Mouse (Mus musculus) midbrain, postnatal 0 days (tissue): ENCODE data around the gene Ghrl. TPM values are rescaled to one million over a fixed set of nuclear protein-coding genes. Genes with fewer than 3 reads are reported as not detected.

Source experiments
- ATAC-seq: fragments of 200-750 bp; cut with Nextera tagmentation; 2 replicates; pipeline ENCODE4 v1.8.0; 2017; ENCODE audit warnings: moderate number of reproducible peaks, mild to moderate bottlenecking, moderate TSS enrichment, moderate library complexity; ENCODE audit not compliant: low FRiP score
- DNase-seq: peaks from one replicate; pipeline ENCODE4 v3.0.0-alpha.2; 2015; ENCODE audit warnings: low spot score
- H3K27ac ChIP-seq: fragments of 300-500 bp; sonication (generic); 2 replicates; pipeline ENCODE4 v1.5.1; 2014; ENCODE audit warnings: low read depth, mild to moderate bottlenecking, low read length, mixed read lengths
- H3K27me3 ChIP-seq: fragments of 300-500 bp; sonication (generic); 2 replicates; pipeline ENCODE4 v1.6.1; 2014; ENCODE audit warnings: low read length, control low read depth, mixed read lengths; ENCODE audit not compliant: insufficient read depth
- H3K36me3 ChIP-seq: fragments of 300-500 bp; sonication (generic); 2 replicates; pipeline ENCODE4 v1.6.1; 2014; ENCODE audit warnings: low read length, control low read depth, mixed read lengths; ENCODE audit not compliant: insufficient read depth
- H3K4me1 ChIP-seq: fragments of 300-500 bp; sonication (generic); 2 replicates; pipeline ENCODE4 v1.6.1; 2014; ENCODE audit warnings: mild to moderate bottlenecking, control low read depth, antibody characterized with exemption, low read length, mixed read lengths; ENCODE audit not compliant: insufficient read depth
- H3K4me2 ChIP-seq: fragments of 300-500 bp; sonication (generic); 2 replicates; pipeline ENCODE4 v1.6.1; 2014; ENCODE audit warnings: low read depth, mild to moderate bottlenecking, low read length, mixed read lengths; ENCODE audit not compliant: poor library complexity, severe bottlenecking
- H3K4me3 ChIP-seq: fragments of 300-500 bp; sonication (generic); 2 replicates; pipeline ENCODE4 v1.5.1; 2014; ENCODE audit warnings: low read depth, mild to moderate bottlenecking, low read length, moderate library complexity
- H3K9ac ChIP-seq: fragments of 300-500 bp; sonication (generic); replicated peaks from 2 replicates; pipeline ENCODE4 v1.6.1; 2014; ENCODE audit warnings: mild to moderate bottlenecking, low read length, moderate library complexity, mixed read lengths; ENCODE audit not compliant: poor library complexity, severe bottlenecking
- H3K9me3 ChIP-seq: fragments of 300-500 bp; sonication (generic); 2 replicates; pipeline ENCODE4 v1.6.1; 2016; ENCODE audit warnings: low read length, control low read depth
- CTCF ChIP-seq: IDR thresholded peaks from 2 replicates; pipeline ENCODE4 v1.5.1; 2016; ENCODE audit warnings: antibody characterized with exemption, mild to moderate bottlenecking
- WGBS: fragments of 180-500 bp; shearing (Covaris S2); extraction: QIAGEN DNeasy Blood & Tissue Kit; methylation state at CpG from one replicate; pipeline ENCODE4 v1.1.7; 2014; 5-methylcytosine and 5-hydroxymethylcytosine counted together
- microRNA-seq: library from miRNA; unstranded; fragments of <30 nt; microRNA quantifications from one replicate; pipeline ENCODE4, GENCODE M21; 2016; ENCODE audit warnings: borderline number of aligned reads
- polyA plus RNA-seq: library from polyadenylated mRNA; unstranded; fragments of >200 nt; fragmentation: Nextera tagmentation; extraction: Ambion mirVana; gene quantifications from 2 replicates; pipeline ENCODE4 v1.2.1, GENCODE M21; 2015
- total RNA-seq: library from RNA; depleted of rRNA; stranded (reverse); fragments of >200 nt; gene quantifications from 2 replicates; pipeline ENCODE4 v1.2.3, GENCODE M21; 2014; rRNA removed

Ghrl gene
- total and polyA plus RNA-seq, 2 experiments from 2014 or later, result not detected

GRCm38 (mm10) chr6:113669821-113670220 is 49.9 kb downstream of the Ghrl start:
- H3K4me2 ChIP-seq, result no peak overlapping the region
- no peak overlapping the region for H3K27ac ChIP-seq
- H3K4me1 ChIP-seq, result no peaks in the 10 kb centered on the region
- no peak overlapping the region for H3K4me3 ChIP-seq
- no peak overlapping the region for H3K9ac ChIP-seq
- H3K36me3 ChIP-seq, result no peaks in the 10 kb centered on the region
- no peak for ATAC-seq
- no peaks in the 10 kb centered on the region for H3K27me3 ChIP-seq
- TF ChIP-seq CTCF, result no peak
- no peak for DNase-seq
- H3K9me3 ChIP-seq, result no peaks in the 10 kb centered on the region
- WGBS, result 91% methylated on average over 7 of the region's 7 CpGs

- H3K4me1 ChIP-seq, result no peaks in the 10 kb centered on the region
- no peak for TF ChIP-seq CTCF
- no peak overlapping the region for H3K4me3 ChIP-seq
- H3K9me3 ChIP-seq, result no peaks in the 10 kb centered on the region
- DNase-seq (no peak), ATAC-seq (no peak)
- no peak overlapping the region for H3K27ac ChIP-seq
- H3K9ac ChIP-seq, result no peak overlapping the region
- no peaks in the 10 kb centered on the region for H3K36me3 ChIP-seq
- WGBS, result 56% methylated on average over 15 of the region's 15 CpGs
- no peak overlapping the region for H3K4me2 ChIP-seq
- H3K27me3 ChIP-seq, result no peaks in the 10 kb centered on the region
Measured at GRCm38 (mm10) chr6:113668287-113669154, 51.2 kb downstream of the Ghrl start.

- H3K9ac ChIP-seq, result no peak overlapping the region
- no peaks in the 10 kb centered on the region for H3K27me3 ChIP-seq
- WGBS, result 67% methylated on average over 8 of the region's 8 CpGs
- DNase-seq, result no peak
- no peaks in the 10 kb centered on the region for H3K9me3 ChIP-seq
- H3K27ac ChIP-seq, result no peak overlapping the region
- TF ChIP-seq CTCF, result no peak
- no peaks in the 10 kb centered on the region for H3K4me1 ChIP-seq
- H3K36me3 ChIP-seq, result no peaks in the 10 kb centered on the region
- no peak overlapping the region for H3K4me2 ChIP-seq
- ATAC-seq, result no peak
- no peak overlapping the region for H3K4me3 ChIP-seq
Measured at GRCm38 (mm10) chr6:113667611-113668122, 52.0 kb downstream of the Ghrl start.

Small RNA genes lying within 50 kb of the gene (microRNA-seq; reads per million reads assigned to microRNA genes)
- not detected for gene Mir7042

Other genes starting within 250 kb of the Ghrl start
- gene Il17rc, start 248.5 kb downstream of the Ghrl start, total RNA-seq, result 4.7 and 11.6 TPM in 2 replicates
- gene Il17rc, start 248.5 kb downstream of the Ghrl start, polyA plus RNA-seq, result 4.1 and 4.2 TPM in 2 replicates
- gene Creld1, start 236.6 kb downstream of the Ghrl start, total RNA-seq, result 39.4 and 43.0 TPM in 2 replicates
- gene Creld1, start 236.6 kb downstream of the Ghrl start, polyA plus RNA-seq, result 56.6 and 60.4 TPM in 2 replicates
- gene Prrt3, start 217.9 kb downstream of the Ghrl start, total RNA-seq, result 29.4 and 39.3 TPM in 2 replicates
- 18.4 and 20.7 TPM in 2 replicates for gene Prrt3, start 217.9 kb downstream of the Ghrl start, polyA plus RNA-seq
- 71.9 and 74.1 TPM in 2 replicates for gene Emc3, start 188.2 kb downstream of the Ghrl start, total RNA-seq
- 111 and 120 TPM in 2 replicates for gene Emc3, start 188.2 kb downstream of the Ghrl start, polyA plus RNA-seq
- gene Fancd2, start 188.2 kb downstream of the Ghrl start, total RNA-seq, result 2.4 and 3.4 TPM in 2 replicates
- 0.99 and 1.2 TPM in 2 replicates for gene Fancd2, start 188.2 kb downstream of the Ghrl start, polyA plus RNA-seq
- 0.47 TPM in 1 of 2 replicates, not detected in the other for gene Fancd2os, start 119.2 kb downstream of the Ghrl start, total RNA-seq
- 0.11 and 0.18 TPM in 2 replicates for gene Fancd2os, start 119.2 kb downstream of the Ghrl start, polyA plus RNA-seq
- gene Brk1, start 115.1 kb downstream of the Ghrl start, total RNA-seq, result 210 and 215 TPM in 2 replicates
- 284 and 289 TPM in 2 replicates for gene Brk1, start 115.1 kb downstream of the Ghrl start, polyA plus RNA-seq
- 83.1 and 86.1 TPM in 2 replicates for gene Vhl, start 95.9 kb downstream of the Ghrl start, total RNA-seq
- gene Vhl, start 95.9 kb downstream of the Ghrl start, polyA plus RNA-seq, result 64.9 and 70.4 TPM in 2 replicates
- gene Irak2, start 81.4 kb downstream of the Ghrl start, total RNA-seq, result 5.2 and 7.6 TPM in 2 replicates
- 2.5 and 2.7 TPM in 2 replicates for gene Irak2, start 81.4 kb downstream of the Ghrl start, polyA plus RNA-seq
- gene Tatdn2, start 22.8 kb downstream of the Ghrl start, total RNA-seq, result 63.4 and 72.7 TPM in 2 replicates
- 1.2 and 1.5 TPM in 2 replicates for gene Tatdn2, start 22.8 kb downstream of the Ghrl start, polyA plus RNA-seq
- 104 and 112 TPM in 2 replicates for gene Sec13, start 20.9 kb upstream of the Ghrl start, total RNA-seq
- 145 and 153 TPM in 2 replicates for gene Sec13, start 20.9 kb upstream of the Ghrl start, polyA plus RNA-seq